Mouse (Mus musculus): ENCODE data around the gene Olfr372.
"Not testable (repeated sequence)": the region's sequence is repeated elsewhere in the genome, so short reads cannot be mapped to it uniquely, and the experiment has no call there.

The Olfr372 gene

DNA sequence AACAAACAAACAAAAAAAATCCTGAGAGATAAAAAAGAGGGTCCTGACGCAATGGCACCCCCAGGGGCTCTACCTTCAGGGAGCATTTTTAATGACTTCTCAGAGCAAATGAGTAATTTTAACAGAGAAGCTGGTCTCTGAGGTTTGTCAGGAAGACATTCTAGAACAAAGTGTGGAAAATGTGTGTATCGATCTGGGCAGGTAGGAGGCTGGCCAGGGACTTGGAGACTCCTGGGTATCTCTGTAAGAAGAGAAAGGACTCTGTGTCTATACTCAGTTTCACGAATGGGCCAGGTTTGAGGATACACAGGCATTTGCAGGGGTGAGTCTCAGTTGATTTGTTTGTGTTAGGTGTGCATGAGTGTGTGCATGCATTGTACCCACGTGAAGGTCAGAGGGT is at the start of gene Olfr372:
Gene Olfr372, plus strand, starts transcription at position 301 of the 400 bp plus-strand sequence.
- not testable (repeated sequence) for DNase-seq (ENCODE audit: low read depth)

DNA sequence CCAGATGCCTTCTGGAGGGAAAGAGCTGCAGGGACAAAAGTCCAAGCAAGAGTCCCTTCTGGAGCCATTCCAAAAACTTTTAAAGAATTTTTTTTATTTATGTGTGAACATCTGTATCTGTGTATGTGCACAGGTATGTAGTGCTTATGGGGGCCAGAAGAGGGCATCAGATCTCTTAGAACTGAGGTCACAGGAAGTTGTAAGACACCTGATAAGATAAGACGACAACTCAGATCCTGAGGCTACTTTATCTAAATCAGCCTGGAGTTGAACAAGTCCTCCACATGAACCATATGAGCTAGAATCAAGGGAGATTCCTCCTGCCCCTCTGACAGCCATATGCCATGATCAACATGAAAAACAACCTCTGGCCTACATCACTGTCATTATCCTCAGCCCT is 41.6 kb upstream of the Olfr372 start:
- no peak for DNase-seq (ENCODE audit: low read depth)

- DNase-seq (ENCODE audit: low read depth) = no peak
Observed at GRCm38 (mm10) chr8:72000223-72000622, 40.8 kb upstream of the Olfr372 start.

GRCm38 (mm10) chr8:72002942-72003341 is 38.1 kb upstream of the Olfr372 start:
- no peak for DNase-seq (ENCODE audit: low read depth)

DNA sequence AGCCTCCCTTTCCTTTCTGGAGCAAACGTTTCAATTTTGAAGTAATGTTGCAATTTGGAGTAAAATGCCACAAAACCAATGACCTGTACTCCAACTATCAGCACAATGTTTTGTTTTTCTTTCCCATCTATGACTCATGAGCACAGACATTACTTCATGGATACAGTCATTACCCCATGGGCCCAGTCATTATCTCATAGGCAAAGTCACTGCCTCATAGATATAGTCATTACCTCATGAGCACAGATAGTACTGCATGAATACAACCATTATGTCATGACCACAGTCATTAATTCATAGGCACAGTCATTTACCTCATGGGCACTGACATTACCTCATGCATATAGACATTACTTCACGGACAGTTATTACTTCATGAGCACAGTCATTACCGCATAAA is 35.1 kb upstream of the Olfr372 start:
- peak; percentile 9 for DNase-seq (ENCODE audit: low read depth)

DNA sequence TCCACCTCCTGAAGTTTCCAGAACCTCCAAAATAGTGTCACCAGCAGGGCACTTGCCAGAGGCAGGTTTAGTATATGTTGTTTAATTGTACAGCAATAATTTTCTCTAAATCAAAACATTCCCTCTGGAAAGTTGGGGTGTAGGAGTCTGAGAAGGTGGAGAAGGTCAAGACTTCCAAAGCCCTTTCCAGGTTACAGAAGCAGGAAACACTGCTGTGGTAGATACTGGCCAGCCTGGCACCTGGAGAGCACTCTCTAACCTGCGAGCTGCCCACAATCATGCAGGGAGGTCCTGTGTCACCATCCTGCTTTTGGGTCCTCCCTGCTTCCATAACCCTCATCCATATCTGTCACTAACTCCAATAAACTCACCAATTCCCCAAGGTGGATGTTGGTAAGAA is 34.3 kb upstream of the Olfr372 start:
- no peak for DNase-seq (ENCODE audit: low read depth)

GRCm38 (mm10) chr8:72008134-72008641 is 32.8 kb upstream of the Olfr372 start:
- no peak for DNase-seq (ENCODE audit: low read depth)

DNA sequence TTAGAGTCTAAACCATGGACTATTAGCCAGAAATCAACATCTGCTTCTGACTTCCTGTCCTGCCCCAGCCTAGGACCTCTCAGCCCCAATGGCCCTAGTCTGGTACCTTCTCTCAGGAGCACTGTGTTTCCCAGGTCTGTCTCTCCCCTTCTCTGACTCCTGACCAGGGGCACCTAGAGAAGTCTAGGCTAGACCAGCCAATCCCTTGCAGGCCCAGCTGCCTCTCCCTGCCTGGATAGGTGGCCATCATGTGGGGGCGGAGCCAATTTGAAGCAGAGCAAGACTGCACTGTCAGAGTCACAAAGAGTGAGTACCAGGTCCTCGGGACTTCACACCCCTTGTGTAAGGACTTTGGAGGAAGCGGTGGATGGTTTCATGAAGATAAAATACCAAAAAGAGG is 31.5 kb upstream of the Olfr372 start, which contains the start of gene Cyp4f18:
Gene Cyp4f18, minus strand, starts transcription at position 154 of the 400 bp plus-strand sequence.
- DNase-seq (ENCODE audit: low read depth) = no peak

DNA sequence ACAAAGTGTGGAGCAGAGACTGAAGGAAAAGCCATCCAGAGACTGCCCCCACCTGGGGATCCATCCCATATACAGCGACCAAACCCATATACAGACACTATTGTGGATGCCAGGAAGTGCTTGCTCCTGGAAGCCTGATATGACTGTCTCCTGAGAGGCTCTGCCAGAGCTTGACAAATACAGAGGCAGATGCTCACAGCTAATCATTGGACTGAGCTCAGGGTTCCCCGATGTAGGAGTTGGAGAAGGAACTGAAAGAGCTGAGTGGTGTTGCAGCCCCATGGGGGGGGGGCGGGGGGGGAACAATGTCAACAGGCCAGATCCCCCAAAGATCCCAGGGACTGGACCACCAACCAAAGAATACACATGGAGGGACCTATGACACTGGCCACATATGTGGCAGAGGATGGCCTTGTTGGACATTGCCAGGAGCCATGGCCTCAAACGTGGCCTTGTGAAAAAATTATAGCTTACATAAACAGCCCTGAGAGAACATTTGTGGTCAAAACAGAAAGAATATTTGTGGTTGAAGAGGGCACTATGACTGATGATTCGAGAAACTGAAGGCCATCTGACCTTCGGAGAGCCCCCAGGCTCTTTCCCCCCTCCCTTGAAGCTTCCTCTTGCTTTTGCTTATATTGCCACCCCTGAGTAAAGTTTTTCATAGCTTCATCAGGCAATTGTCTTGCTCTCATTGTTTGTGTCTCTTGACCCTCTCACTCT is 27.4 kb upstream of the Olfr372 start:
- DNase-seq (ENCODE audit: low read depth) = not testable (repeated sequence)

- not testable (repeated sequence) for DNase-seq (ENCODE audit: low read depth)
Observed at GRCm38 (mm10) chr8:72017339-72017738, 23.7 kb upstream of the Olfr372 start.

- no peak for DNase-seq (ENCODE audit: low read depth)
Observed at GRCm38 (mm10) chr8:72018141-72018540, 22.9 kb upstream of the Olfr372 start.

DNA sequence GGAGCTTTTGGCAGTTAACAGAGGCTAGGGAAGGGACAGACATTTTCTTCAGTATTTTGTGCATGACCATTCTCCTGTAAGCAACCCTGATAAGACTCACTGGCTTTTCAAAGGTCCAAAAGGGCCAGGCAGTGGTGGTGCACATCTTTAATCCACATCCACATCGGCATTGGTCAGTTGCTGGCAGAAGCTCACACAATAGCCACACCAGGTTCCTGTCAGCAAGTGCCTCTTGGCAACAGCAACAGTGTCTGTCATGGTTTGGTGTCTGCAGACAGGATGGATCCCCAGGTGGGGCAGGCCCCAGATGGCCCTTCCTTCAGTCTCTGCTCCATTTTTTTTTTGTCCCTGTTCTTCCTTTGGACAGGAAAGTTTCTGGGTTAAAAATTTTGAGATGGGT is 22.0 kb upstream of the Olfr372 start:
- DNase-seq (ENCODE audit: low read depth) = not testable (repeated sequence)

- no peak for DNase-seq (ENCODE audit: low read depth)
Observed at GRCm38 (mm10) chr8:72019816-72020215, 21.2 kb upstream of the Olfr372 start.

GRCm38 (mm10) chr8:72024886-72025285 is 16.1 kb upstream of the Olfr372 start:
- not testable (repeated sequence) for DNase-seq (ENCODE audit: low read depth)

GRCm38 (mm10) chr8:72032926-72033325 is 8.1 kb upstream of the Olfr372 start:
- not testable (repeated sequence) for DNase-seq (ENCODE audit: low read depth)

GRCm38 (mm10) chr8:72042493-72042892 is 1.5 kb downstream of the Olfr372 start:
- no peak for DNase-seq (ENCODE audit: low read depth)

GRCm38 (mm10) chr8:72054633-72055032 is 13.6 kb downstream of the Olfr372 start:
- not testable (repeated sequence) for DNase-seq (ENCODE audit: low read depth)

DNA sequence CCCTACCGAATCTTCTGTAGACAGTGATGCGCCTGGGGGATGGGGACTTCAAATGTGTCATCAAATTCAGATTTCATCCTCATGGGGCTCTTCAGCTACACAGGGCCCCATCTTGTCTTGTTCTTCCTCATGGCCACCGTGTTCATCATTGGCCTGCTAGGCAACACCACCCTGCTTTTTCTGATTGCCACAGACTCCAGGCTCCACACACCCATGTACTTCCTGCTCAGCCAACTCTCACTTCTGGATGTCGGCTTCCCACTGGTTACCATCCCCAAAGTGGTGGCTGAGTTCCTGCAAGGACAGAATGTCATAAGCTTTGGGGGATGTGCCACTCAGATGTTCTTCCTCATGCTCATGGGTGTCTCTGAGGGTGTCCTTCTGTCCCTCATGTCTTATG is 16.6 kb downstream of the Olfr372 start:
- DNase-seq (ENCODE audit: low read depth) = not testable (repeated sequence)

DNA sequence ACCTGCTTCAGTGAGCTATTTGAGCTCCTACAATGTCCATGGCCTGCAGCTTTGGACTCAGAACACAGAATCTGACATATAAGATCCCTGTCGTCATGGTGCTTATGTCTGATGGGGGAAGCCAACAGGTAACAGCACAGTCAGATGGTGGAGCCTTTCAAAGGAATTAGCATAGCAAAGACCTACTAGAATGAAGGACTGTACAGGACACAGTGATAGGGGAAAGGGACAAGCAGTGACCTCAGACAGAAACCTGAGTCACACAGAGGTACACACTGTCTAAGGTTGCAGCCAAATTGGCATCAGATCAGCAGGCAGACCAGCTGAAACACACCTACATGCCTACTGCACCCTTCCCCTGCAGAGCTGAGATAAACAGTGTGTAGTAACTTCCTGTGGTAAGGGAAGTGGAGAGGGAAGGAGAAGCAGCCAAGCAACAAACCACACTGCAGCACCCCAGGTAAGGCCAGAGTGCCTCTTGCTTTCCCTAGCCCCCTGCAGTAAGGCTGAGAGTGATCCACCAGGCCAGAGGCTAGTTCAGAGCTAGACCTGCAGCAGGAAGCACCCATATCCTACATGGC is 25.9 kb downstream of the Olfr372 start:
- DNase-seq (ENCODE audit: low read depth) = not testable (repeated sequence)

GRCm38 (mm10) chr8:72082877-72083276 is 41.9 kb downstream of the Olfr372 start, which contains the start of gene Olfr373:
TSS of gene Olfr373 (plus strand) at chr8:72083177.
- DNase-seq (ENCODE audit: low read depth) = not testable (repeated sequence)

DNA sequence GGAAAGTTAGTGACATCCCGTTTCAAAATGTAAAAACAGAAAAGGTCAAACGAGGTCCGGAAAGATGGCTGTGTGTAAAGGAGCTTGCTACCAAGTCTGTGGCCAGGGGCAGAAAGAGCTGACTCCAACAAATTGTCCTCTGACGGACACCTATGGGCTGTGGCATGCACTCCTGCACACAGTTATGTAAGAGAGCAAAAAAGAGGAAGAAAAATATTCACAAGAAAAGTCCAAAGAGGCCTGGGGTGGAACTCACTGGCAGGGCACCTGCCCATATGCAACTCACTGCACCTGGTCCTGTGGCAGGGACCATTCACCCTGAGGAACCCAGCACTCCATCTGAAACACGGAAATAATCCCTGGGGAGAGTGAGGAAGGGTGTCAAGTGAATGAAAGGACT is 43.7 kb downstream of the Olfr372 start:
- no peak for DNase-seq (ENCODE audit: low read depth)

DNA sequence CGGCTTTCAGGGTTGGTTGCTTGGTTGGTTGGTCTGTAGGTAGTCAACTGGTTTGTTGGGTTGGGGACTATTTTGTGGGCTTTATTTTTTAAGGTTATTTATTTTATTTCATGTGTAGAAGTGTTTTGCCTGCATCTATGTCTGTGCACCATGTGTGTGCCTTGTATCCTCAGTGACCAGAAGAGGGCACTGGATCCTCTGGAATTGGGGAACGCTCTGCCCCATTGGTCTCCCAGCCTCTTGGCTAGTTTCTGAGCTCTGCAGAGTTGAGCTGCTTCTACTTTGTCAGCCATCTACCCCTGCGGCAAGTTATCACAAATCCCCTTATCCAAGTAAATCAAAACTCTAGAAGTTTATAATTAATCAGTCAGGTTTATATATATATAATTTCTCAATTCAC is 46.6 kb downstream of the Olfr372 start:
- DNase-seq (ENCODE audit: low read depth) = not testable (repeated sequence)

DNA sequence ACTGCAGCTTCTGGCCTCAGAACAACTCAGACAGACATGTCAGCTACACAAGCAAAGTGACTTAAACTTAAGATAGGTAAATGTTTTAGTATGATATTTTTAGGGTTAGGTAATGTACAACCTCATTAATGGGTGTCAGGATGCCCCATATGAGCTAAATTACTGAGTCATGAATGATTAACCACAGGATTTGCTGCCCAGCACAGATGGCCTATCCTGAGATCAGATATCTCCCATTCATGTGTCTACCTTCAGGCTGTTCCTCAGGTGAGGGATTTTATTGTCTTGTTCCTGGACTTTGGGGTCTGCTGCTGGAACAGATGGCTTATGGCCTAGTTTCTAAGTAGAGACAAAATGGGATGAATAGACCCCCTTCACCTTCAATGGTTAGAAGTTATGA is 55.7 kb downstream of the Olfr372 start:
- DNase-seq (ENCODE audit: low read depth) = not testable (repeated sequence)

Measured in fibroblast of lung, adult 2 months (primary cell).